Mouse (Mus musculus) limb, embryonic 10.5 days (tissue): Measurements from ENCODE around the gene 2510002D24Rik. TPM values are rescaled to one million over a fixed set of nuclear protein-coding genes. Genes with fewer than 3 reads are reported as not detected.

Experiments
- DNase-seq: peaks from one replicate; pipeline ENCODE4 v3.0.0-alpha.2; 2017; ENCODE audit warnings: low spot score
- H3K27ac ChIP-seq: fragments of 300-500 bp; sonication (generic); 2 replicates; pipeline ENCODE4 v1.5.1; 2016; ENCODE audit warnings: mild to moderate bottlenecking
- H3K27me3 ChIP-seq: fragments of 300-500 bp; sonication (generic); 2 replicates; pipeline ENCODE4 v1.6.1; 2016; ENCODE audit warnings: low read depth, mild to moderate bottlenecking; ENCODE audit not compliant: poor library complexity, severe bottlenecking
- H3K36me3 ChIP-seq: fragments of 300-500 bp; sonication (generic); 2 replicates; pipeline ENCODE4 v1.6.1; 2016; ENCODE audit warnings: mild to moderate bottlenecking, moderate library complexity
- H3K4me1 ChIP-seq: fragments of 300-500 bp; sonication (generic); 2 replicates; pipeline ENCODE4 v1.6.1; 2016
- H3K4me3 ChIP-seq: fragments of 300-500 bp; sonication (generic); 2 replicates; pipeline ENCODE4 v1.5.1; 2016; ENCODE audit warnings: mild to moderate bottlenecking, moderate library complexity
- H3K9me3 ChIP-seq: fragments of 300-500 bp; sonication (generic); replicated peaks from 2 replicates; pipeline ENCODE4 v1.6.1; 2016; ENCODE audit warnings: mild to moderate bottlenecking
- WGBS: fragments of 180-500 bp; shearing (Covaris S2); methylation state at CpG from one replicate; pipeline ENCODE4 v1.1.7; 2016; 5-methylcytosine and 5-hydroxymethylcytosine counted together
- polyA plus RNA-seq: library from polyadenylated mRNA; unstranded; fragments of >200 nt; fragmentation: Nextera tagmentation; extraction: Ambion mirVana; gene quantifications from 2 replicates; pipeline ENCODE4 v1.2.1, GENCODE M21; 2016

Gene 2510002D24Rik
- polyA plus RNA-seq, 1 experiment from 2014 or later: 39.8 TPM

DNA sequence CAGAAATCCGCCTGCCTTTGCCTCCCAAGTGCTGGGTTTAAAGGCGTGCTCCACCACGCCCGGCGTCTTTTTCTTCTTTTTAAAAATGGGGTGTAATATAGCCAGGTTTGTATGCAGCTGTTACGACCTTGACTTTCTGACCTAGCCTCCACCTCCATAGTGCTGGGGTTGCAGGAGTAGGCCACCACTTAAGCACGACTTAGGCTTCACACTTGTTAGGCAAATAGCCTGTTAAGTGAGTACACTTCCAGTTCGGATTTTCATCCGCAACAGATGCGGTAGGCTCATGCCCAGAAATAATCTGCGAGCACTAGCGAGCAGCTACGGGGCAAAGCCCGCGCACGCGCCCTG, 39.7 kb downstream of the 2510002D24Rik start:
- Histone ChIP-seq H3K4me1 (peaks cover 9% of the 10 kb centered on the region), H3K27ac (peak overlapping the region; percentile 97)

DNA sequence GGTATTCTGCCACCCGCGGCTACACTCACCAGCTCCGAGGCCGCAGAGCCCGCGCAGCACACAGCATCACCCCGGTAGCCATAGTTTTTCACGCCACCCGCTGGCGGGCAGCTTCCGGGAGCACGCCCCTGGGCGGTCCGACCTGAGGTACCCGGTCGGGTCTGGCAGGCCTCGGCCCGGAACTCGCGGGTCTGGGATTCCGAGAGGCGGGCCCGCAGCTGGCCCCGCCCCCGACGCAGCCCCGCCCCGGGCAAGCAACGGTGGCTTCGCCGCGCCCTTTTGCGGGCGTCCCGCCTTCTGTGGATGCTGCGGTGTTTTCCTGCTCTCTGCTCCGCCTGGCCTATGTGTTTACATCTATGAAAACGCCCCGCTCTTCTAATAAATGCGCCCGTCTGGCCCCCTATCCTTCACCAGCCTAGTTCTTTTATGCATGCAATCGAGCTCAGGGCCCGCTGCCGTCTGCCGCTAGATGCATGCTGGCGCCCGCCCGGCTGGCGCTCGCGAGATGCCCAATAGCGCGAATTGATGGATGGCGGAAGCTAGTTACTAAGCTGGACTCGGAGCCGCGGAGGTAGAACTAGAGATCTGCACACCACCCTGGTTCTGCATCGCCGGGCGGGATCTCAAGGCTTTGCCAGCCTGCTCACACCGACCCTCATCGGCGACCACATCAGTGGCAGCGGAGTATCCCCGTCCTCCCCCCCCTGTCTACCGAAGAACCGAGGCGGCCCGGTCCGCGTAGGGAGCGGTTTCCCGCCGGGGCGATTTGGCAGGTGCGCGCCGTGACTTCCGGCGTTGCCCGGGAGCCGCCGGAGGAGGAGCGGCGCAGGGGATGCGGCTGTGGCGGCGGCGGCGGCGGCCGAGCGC, 40.3 kb downstream of the 2510002D24Rik start, which contains the start of the genes Mrpl40 and Hira:
TSS of gene Mrpl40 (minus strand) at position 421 of the 867 bp plus-strand sequence.
TSS of gene Hira (plus strand) at position 596 of the 867 bp plus-strand sequence.
- Histone ChIP-seq H3K36me3 (peaks cover 60% of the 10 kb centered on the region), H3K9me3 (no peaks in the 10 kb centered on the region), H3K27ac (peak within 1 kb of the TSS; percentile 97), H3K27me3 (no peaks in the 10 kb centered on the region), H3K4me3 (peak within 1 kb of the TSS; percentile 98), H3K4me1 (peaks cover 9% of the 10 kb centered on the region)
- peak; percentile 96 for DNase-seq
- under 1% methylated on average over 88 of the region's 93 CpGs for WGBS

More for the DNA sequence above, 39.7 kb downstream of the 2510002D24Rik start:
- Histone ChIP-seq H3K4me3 (peak overlapping the region; percentile 98), H3K36me3 (peaks cover 60% of the 10 kb centered on the region), H3K9me3 (no peaks in the 10 kb centered on the region), H3K27me3 (no peaks in the 10 kb centered on the region)
- WGBS: 2% methylated on average over 17 of the region's 17 CpGs
- no peak for DNase-seq

DNA sequence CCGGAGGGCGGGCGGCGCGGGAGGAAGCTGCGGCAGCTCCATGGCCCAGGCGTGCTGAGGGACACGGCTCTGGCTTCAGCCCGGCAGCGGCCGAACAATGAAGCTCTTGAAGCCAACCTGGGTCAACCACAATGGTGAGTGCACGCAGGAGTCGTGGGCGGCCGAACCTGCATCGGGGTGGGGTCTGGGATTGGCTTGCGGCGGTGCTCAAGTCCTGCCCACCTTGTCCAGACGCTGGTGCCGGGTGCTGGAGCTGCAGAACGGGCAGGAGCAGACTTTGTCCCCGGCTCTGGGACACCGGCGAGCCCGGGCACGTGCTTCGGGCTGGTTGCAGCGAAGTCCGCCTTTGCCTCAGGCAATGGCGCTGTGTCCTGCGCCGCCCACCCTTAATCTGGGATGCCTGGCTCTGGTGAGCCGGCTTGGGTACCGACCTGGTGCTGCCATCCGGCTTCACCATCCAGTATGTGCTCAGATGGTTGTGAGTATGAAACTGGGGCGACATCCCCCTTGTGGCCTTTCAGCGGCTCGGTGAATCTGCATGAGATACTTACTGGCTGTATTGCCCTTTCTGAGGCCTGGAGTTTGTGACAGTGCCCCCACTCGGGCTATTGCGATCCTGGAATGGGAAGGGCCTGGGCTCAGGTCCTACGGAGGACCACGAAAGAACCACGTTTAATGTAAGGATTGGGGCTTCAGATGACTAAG, 41.2 kb downstream of the 2510002D24Rik start:
- H3K4me1 ChIP-seq: peaks cover 9% of the 10 kb centered on the region
- H3K27me3 ChIP-seq: no peaks in the 10 kb centered on the region
- WGBS: under 1% methylated on average over 43 of the region's 43 CpGs
- H3K4me3 ChIP-seq: peak overlapping the region; percentile 98
- peaks cover 60% of the 10 kb centered on the region for H3K36me3 ChIP-seq
- H3K9me3 ChIP-seq: no peaks in the 10 kb centered on the region
- peak overlapping the region; percentile 97 for H3K27ac ChIP-seq
- peak; percentile 76 for DNase-seq

DNA sequence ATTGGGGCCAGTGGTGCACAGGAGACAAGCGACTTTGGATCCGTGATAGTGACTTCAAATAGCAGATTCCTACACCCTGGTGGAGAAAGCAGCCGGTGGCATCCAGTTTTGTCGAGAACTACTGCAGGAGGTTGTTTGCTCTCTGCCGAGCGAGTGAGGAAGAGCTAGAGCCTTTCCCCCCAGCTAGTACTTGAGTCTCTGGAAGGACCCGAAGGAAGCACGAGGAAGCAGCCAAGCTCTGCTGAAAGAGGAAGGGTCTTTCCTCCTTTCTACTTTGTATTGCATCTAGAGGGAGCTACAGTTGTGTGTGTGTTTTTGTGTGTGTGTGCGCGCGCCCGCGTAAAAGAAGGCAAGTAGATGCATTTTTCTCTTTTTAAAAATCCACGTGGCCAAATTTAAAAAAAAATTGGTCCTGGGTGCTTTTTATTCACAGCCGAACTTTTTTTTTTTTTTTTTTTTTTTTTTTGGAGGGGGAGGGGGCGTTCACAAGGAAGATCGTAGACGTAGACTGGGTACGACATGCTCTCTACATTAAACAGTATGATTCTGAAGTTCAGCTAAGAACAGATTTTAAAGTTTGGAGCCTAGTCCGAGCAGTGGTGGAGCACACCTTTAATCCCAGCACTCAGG, 41.8 kb downstream of the 2510002D24Rik start:
- peaks cover 60% of the 10 kb centered on the region for H3K36me3 ChIP-seq
- peak overlapping the region; percentile 98 for H3K4me3 ChIP-seq
- DNase-seq: no peak
- peaks cover 9% of the 10 kb centered on the region for H3K4me1 ChIP-seq
- no peaks in the 10 kb centered on the region for H3K27me3 ChIP-seq
- H3K27ac ChIP-seq: peak overlapping the region; percentile 97
- no peaks in the 10 kb centered on the region for H3K9me3 ChIP-seq
- 35% methylated on average over 20 of the region's 20 CpGs for WGBS

DNA sequence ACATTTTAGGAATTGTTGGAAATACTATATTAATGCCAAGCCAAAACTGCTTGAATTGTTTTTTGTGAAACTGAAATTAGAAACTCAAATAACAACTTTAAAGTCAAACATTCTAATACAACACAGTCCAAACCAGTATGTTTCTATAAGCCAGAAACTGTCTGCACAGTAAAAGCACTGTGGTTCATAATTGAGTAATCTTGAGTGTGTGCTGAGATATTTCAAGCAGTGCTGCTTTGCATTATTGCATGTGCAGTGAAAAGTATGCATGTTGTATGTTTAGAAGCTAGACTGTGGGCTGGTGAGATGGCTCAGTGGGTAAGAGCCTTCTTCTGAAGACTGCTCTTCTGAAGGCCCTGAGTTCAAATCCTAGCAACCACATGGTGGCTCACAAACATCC, 47.7 kb downstream of the 2510002D24Rik start:
- Histone ChIP-seq H3K4me3 (no peak overlapping the region), H3K27ac (no peak overlapping the region), H3K36me3 (peaks cover 71% of the 10 kb centered on the region), H3K9me3 (no peaks in the 10 kb centered on the region), H3K4me1 (0 out of 2 replicates have a peak, but pooled peaks cover 3% of the 10 kb centered on the region), H3K27me3 (no peaks in the 10 kb centered on the region)
- DNase-seq: no peak

Other genes starting within 250 kb of the 2510002D24Rik start
- gene Tbx1, start 245.9 kb upstream of the 2510002D24Rik start, polyA plus RNA-seq: 1.1 and 1.7 TPM in 2 replicates
- gene Gp1bb, start 214.2 kb upstream of the 2510002D24Rik start, polyA plus RNA-seq: 1.8 and 2.8 TPM in 2 replicates
- 2.3 and 4.7 TPM in 2 replicates for gene Gm49601, start 210.2 kb upstream of the 2510002D24Rik start, polyA plus RNA-seq
- gene Sept5, start 206.6 kb upstream of the 2510002D24Rik start, polyA plus RNA-seq: 19.4 and 29.1 TPM in 2 replicates
- gene Cldn5, start 59.7 kb upstream of the 2510002D24Rik start, polyA plus RNA-seq: 18.7 and 21.4 TPM in 2 replicates
- gene Ufd1, start 24.8 kb upstream of the 2510002D24Rik start, polyA plus RNA-seq: 99.3 and 118 TPM in 2 replicates
- gene Cdc45, start 24.6 kb upstream of the 2510002D24Rik start, polyA plus RNA-seq: 82.9 and 88.0 TPM in 2 replicates
- not detected in 2 replicates for gene Gm28539, start within 50 bp of the 2510002D24Rik start, polyA plus RNA-seq
- 129 and 146 TPM in 2 replicates for gene Mrpl40, start 40.3 kb downstream of the 2510002D24Rik start, polyA plus RNA-seq
- 23.3 and 25.6 TPM in 2 replicates for gene Hira, start 40.5 kb downstream of the 2510002D24Rik start, polyA plus RNA-seq